Mouse (Mus musculus) limb, embryonic 14.5 days (tissue): ENCODE measurements at regions not wholly inside any gene's neighbourhood (a gene's known extent, or its start where the extent isn't known, plus 50 kb on each side); places are given as distances from the start of the nearest gene placed in this dataset.

ENCODE experiments used
- ATAC-seq: fragments of 200-750 bp; cut with Nextera tagmentation; 2 replicates; pipeline ENCODE4 v1.8.0; 2017; ENCODE audit warnings: low read depth, moderate number of reproducible peaks, moderate TSS enrichment; ENCODE audit not compliant: low FRiP score
- DNase-seq: peaks from one replicate; pipeline ENCODE4 v3.0.0-alpha.2; 2015; ENCODE audit warnings: low spot score
- H3K27ac ChIP-seq: fragments of 300-500 bp; sonication (generic); replicated peaks from 2 replicates; pipeline ENCODE4 v1.5.1; 2014; ENCODE audit warnings: low read depth, mild to moderate bottlenecking, low read length, moderate library complexity, mixed read lengths
- H3K27me3 ChIP-seq: fragments of 300-500 bp; sonication (generic); 2 replicates; pipeline ENCODE4 v1.6.1; 2014; ENCODE audit warnings: low read length, mixed read lengths; ENCODE audit not compliant: control insufficient read depth, insufficient read depth
- H3K36me3 ChIP-seq: fragments of 300-500 bp; sonication (generic); 2 replicates; pipeline ENCODE4 v1.6.1; 2014; ENCODE audit warnings: mild to moderate bottlenecking, low read length, moderate library complexity, mixed read lengths; ENCODE audit not compliant: control insufficient read depth, insufficient read depth
- H3K4me1 ChIP-seq: fragments of 300-500 bp; sonication (generic); 2 replicates; pipeline ENCODE4 v1.6.1; 2014; ENCODE audit warnings: antibody characterized with exemption, low read length, mixed read lengths; ENCODE audit not compliant: control insufficient read depth, insufficient read depth
- H3K4me2 ChIP-seq: fragments of 300-500 bp; sonication (generic); replicated peaks from 2 replicates; pipeline ENCODE4 v1.6.1; 2014; ENCODE audit warnings: low read depth, mild to moderate bottlenecking, low read length, moderate library complexity; ENCODE audit not compliant: severe bottlenecking
- H3K4me3 ChIP-seq: fragments of 300-500 bp; sonication (generic); replicated peaks from 2 replicates; pipeline ENCODE4 v1.5.1; 2014; ENCODE audit warnings: low read length
- H3K9ac ChIP-seq: fragments of 300-500 bp; sonication (generic); 2 replicates; pipeline ENCODE4 v1.6.1; 2014; ENCODE audit warnings: mild to moderate bottlenecking, low read depth, low read length, moderate library complexity; ENCODE audit not compliant: severe bottlenecking
- H3K9me3 ChIP-seq: fragments of 300-500 bp; sonication (generic); 2 replicates; pipeline ENCODE4 v1.6.1; 2016; ENCODE audit warnings: low read length; ENCODE audit not compliant: control insufficient read depth
- POLR2A ChIP-seq: fragments of 200-500 bp; IDR thresholded peaks from 2 replicates; pipeline ENCODE4 v1.8.0; 2012; ENCODE audit warnings: inconsistent platforms, mild to moderate bottlenecking, moderate library complexity, borderline replicate concordance; ENCODE audit not compliant: insufficient read depth, insufficient read length; ENCODE audit errors: extremely low read depth
- WGBS: fragments of 180-500 bp; shearing (Covaris S2); extraction: QIAGEN DNeasy Blood & Tissue Kit; methylation state at CpG from one replicate; pipeline ENCODE4 v1.1.7; 2014; 5-methylcytosine and 5-hydroxymethylcytosine counted together

GRCm38 (mm10) chr5:37917161-37917560 is 92.8 kb upstream of the Msx1 start:
- H3K36me3 ChIP-seq, result no peaks in the 10 kb centered on the region
- 3% methylated on average over 5 of the region's 5 CpGs for WGBS
- H3K4me3 ChIP-seq, result no peak overlapping the region
- H3K9ac ChIP-seq, result no peak overlapping the region
- no peak for TF ChIP-seq POLR2A
- H3K4me1 ChIP-seq, result peaks cover 10% of the 10 kb centered on the region; the same call in 1 of the 2 replicates
- no peak overlapping the region for H3K27ac ChIP-seq
- peaks cover 16% of the 10 kb centered on the region for H3K27me3 ChIP-seq
- 0 out of 2 replicates have a peak, but pooled peaks have one; percentile 12 for ATAC-seq
- H3K4me2 ChIP-seq, result no peak overlapping the region
- no peaks in the 10 kb centered on the region for H3K9me3 ChIP-seq
- DNase-seq, result peak; percentile 63

GRCm38 (mm10) chr5:37904683-37905352 is 80.4 kb upstream of the Msx1 start:
- 51% methylated on average over 5 of the region's 5 CpGs for WGBS

GRCm38 (mm10) chr5:37903861-37904260 is 79.5 kb upstream of the Msx1 start:
- peaks cover 19% of the 10 kb centered on the region for H3K4me1 ChIP-seq
- H3K9me3 ChIP-seq, result no peaks in the 10 kb centered on the region
- TF ChIP-seq POLR2A, result no peak
- DNase-seq (no peak), ATAC-seq (no peak)
- H3K4me2 ChIP-seq, result no peak overlapping the region
- H3K27me3 ChIP-seq, result peaks cover 9% of the 10 kb centered on the region
- H3K4me3 ChIP-seq, result no peak overlapping the region
- 62% methylated on average over 3 of the region's 3 CpGs for WGBS
- no peak overlapping the region for H3K27ac ChIP-seq
- H3K9ac ChIP-seq, result no peak overlapping the region
- H3K36me3 ChIP-seq, result no peaks in the 10 kb centered on the region

More at GRCm38 (mm10) chr5:37904683-37905352, 80.4 kb upstream of the Msx1 start:
- no peaks in the 10 kb centered on the region for H3K36me3 ChIP-seq
- H3K27ac ChIP-seq, result no peak overlapping the region
- peaks cover 9% of the 10 kb centered on the region; the same call in 1 of the 2 replicates for H3K9me3 ChIP-seq
- no peak for DNase-seq
- H3K4me1 ChIP-seq, result peaks cover 19% of the 10 kb centered on the region
- peaks cover 9% of the 10 kb centered on the region for H3K27me3 ChIP-seq
- H3K4me2 ChIP-seq, result no peak overlapping the region
- H3K9ac ChIP-seq, result no peak overlapping the region
- H3K4me3 ChIP-seq, result no peak overlapping the region
- no peak for TF ChIP-seq POLR2A
- peak; percentile 37; the same call in 1 of the 2 replicates for ATAC-seq

GRCm38 (mm10) chr5:37902741-37903140 is 78.4 kb upstream of the Msx1 start:
- no peak overlapping the region for H3K4me2 ChIP-seq
- TF ChIP-seq POLR2A, result no peak
- no peak overlapping the region for H3K9ac ChIP-seq
- H3K4me3 ChIP-seq, result no peak overlapping the region
- H3K27me3 ChIP-seq, result peaks cover 9% of the 10 kb centered on the region
- H3K36me3 ChIP-seq, result no peaks in the 10 kb centered on the region
- WGBS, result 17% methylated on average over 2 of the region's 2 CpGs
- DNase-seq (no peak), ATAC-seq (no peak)
- H3K9me3 ChIP-seq, result no peaks in the 10 kb centered on the region
- H3K27ac ChIP-seq, result no peak overlapping the region
- peaks cover 19% of the 10 kb centered on the region for H3K4me1 ChIP-seq

- TF ChIP-seq POLR2A, result no peak
- no peak overlapping the region for H3K27ac ChIP-seq
Measured at GRCm38 (mm10) chr5:37901861-37902291, 77.5 kb upstream of the Msx1 start.

More at GRCm38 (mm10) chr5:37901861-37902291, 77.5 kb upstream of the Msx1 start:
- DNase-seq (peak; percentile 21), ATAC-seq (no peak)
- peaks cover 9% of the 10 kb centered on the region for H3K27me3 ChIP-seq
- H3K4me1 ChIP-seq, result peaks cover 19% of the 10 kb centered on the region
- no peaks in the 10 kb centered on the region for H3K9me3 ChIP-seq
- 2% methylated on average over 14 of the region's 16 CpGs for WGBS
- no peak overlapping the region for H3K9ac ChIP-seq
- H3K36me3 ChIP-seq, result no peaks in the 10 kb centered on the region
- H3K4me3 ChIP-seq, result peak overlapping the region; percentile 22; the same call in 1 of the 2 replicates
- H3K4me2 ChIP-seq, result peak overlapping the region; percentile 45
